Mouse (Mus musculus): Measurements from ENCODE around the gene U2surp. TPM values are rescaled to one million over a fixed set of nuclear protein-coding genes. Genes with fewer than 3 reads are reported as not detected.
A peak's percentile ranks its signal among the peaks of the same experiment; 100 is the strongest.

U2surp gene
- total and polyA plus RNA-seq, 3 experiments = 69.0 to 244 (median 72.1) TPM

- TF ChIP-seq CHD1 (IDR thresholded peaks at IDR 0.05; ENCODE audit: low read depth, low read length) = no peak
- peak; percentile 73 for TF ChIP-seq NELFE (IDR thresholded peaks at IDR 0.05; ENCODE audit: low read depth, low read length)
- TF ChIP-seq ZKSCAN1 (IDR thresholded peaks at IDR 0.05; ENCODE audit: low read depth, low read length) = no peak
- TF ChIP-seq MAX (IDR thresholded peaks at IDR 0.05; ENCODE audit: low read length) = peak; percentile 93; the same call in 1 of the 2 replicates
- peak; percentile 90 for TF ChIP-seq MYC (IDR thresholded peaks at IDR 0.05; ENCODE audit: low read depth, low read length)
Observed at GRCm38 (mm10) chr9:95511472-95512330, at the start of gene U2surp (continued).

- peak overlapping the region; percentile 58 for H3K27ac ChIP-seq (ENCODE audit: control insufficient read depth, low read depth, low read length)
- peak overlapping the region; percentile 54 to 72 for H3K4me3 ChIP-seq (ENCODE audit: control insufficient read depth in 1 of 2, insufficient read depth in 1 of 2, low read depth in 2 of 2, low read length in 2 of 2)
- H3K79me2 ChIP-seq (ENCODE audit: control insufficient read depth, insufficient read depth, low read length, poor library complexity) = peaks cover 58% of the 10 kb centered on the region
- H3K4me1 ChIP-seq (ENCODE audit: control insufficient read depth in 1 of 2, insufficient read depth in 2 of 2, low read length in 2 of 2) = peaks cover 16 to 38% of the 10 kb centered on the region in 2 experiments
- DNase-seq (ENCODE audit: low read depth, low spot score) = peak; percentile 83
- TF ChIP-seq CTCF (IDR thresholded peaks at IDR 0.05 in 2 of 3, conservative IDR thresholded peaks at IDR 0.05 in 1 of 3; ENCODE audit: control insufficient read depth in 1 of 3, insufficient read depth in 1 of 3, low read depth in 2 of 3, low read length in 3 of 3, poor library complexity in 1 of 3, severe bottlenecking in 1 of 3) = 0 out of 6 replicates have a peak, but pooled peaks of 1 of the 3 experiments have one; percentile 2
- no peak for TF ChIP-seq MYB (IDR thresholded peaks at IDR 0.05; ENCODE audit: low read depth, low read length)
- TF ChIP-seq MEF2A (IDR thresholded peaks at IDR 0.05; ENCODE audit: extremely low read depth, insufficient replicate concordance, low read depth, low read length, poor library complexity, severe bottlenecking) = no peak
- no peak for TF ChIP-seq POLR2AphosphoS2 (IDR thresholded peaks at IDR 0.05; ENCODE audit: low read length)
- TF ChIP-seq POLR2AphosphoS5 (IDR thresholded peaks at IDR 0.05; ENCODE audit: borderline replicate concordance, low read depth, low read length) = no peak
- TF ChIP-seq KAT2A (conservative IDR thresholded peaks at IDR 0.05; ENCODE audit: low read depth, low read length) = no peak
- TF ChIP-seq NRF1 (IDR thresholded peaks at IDR 0.05; ENCODE audit: insufficient read depth, low read depth, low read length, poor library complexity, severe bottlenecking) = peak; percentile 83
- TF ChIP-seq GABPA (IDR thresholded peaks at IDR 0.05; ENCODE audit: low read depth, low read length) = no peak
- peak; percentile 93 for TF ChIP-seq MYC (IDR thresholded peaks at IDR 0.05; ENCODE audit: low read depth, low read length)
- TF ChIP-seq ZMIZ1 (IDR thresholded peaks at IDR 0.05; ENCODE audit: low read depth, low read length) = 0 out of 2 replicates have a peak, but pooled peaks have one; percentile 30
- TF ChIP-seq POLR2A (IDR thresholded peaks at IDR 0.05; ENCODE audit: control insufficient read depth in 1 of 2, insufficient read depth in 1 of 2, low read depth in 1 of 2, low read length in 2 of 2, poor library complexity in 1 of 2) = peak; percentile 42 to 54; a peak in 2 of 4 replicates
- 0 out of 2 replicates have a peak, but pooled peaks have one; percentile 24 for TF ChIP-seq SIN3A (IDR thresholded peaks at IDR 0.05; ENCODE audit: low read length)
- peak; percentile 79 for TF ChIP-seq USF1 (IDR thresholded peaks at IDR 0.05; ENCODE audit: low read depth, low read length)
- TF ChIP-seq ZC3H11A (IDR thresholded peaks at IDR 0.05; ENCODE audit: low read depth, low read length) = no peak
- no peak for TF ChIP-seq EP300 (IDR thresholded peaks at IDR 0.05; ENCODE audit: low read depth in 1 of 2, low read length in 2 of 2)
- no peak for TF ChIP-seq TCF12 (IDR thresholded peaks at IDR 0.05; ENCODE audit: low read depth, low read length)
- peak; percentile 98 for TF ChIP-seq MAX (IDR thresholded peaks at IDR 0.05; ENCODE audit: low read length)
- peak; percentile 92 for TF ChIP-seq MXI1 (IDR thresholded peaks at IDR 0.05; ENCODE audit: low read depth, low read length)
- TF ChIP-seq CHD1 (IDR thresholded peaks at IDR 0.05; ENCODE audit: low read depth, low read length) = no peak
- TF ChIP-seq HCFC1 (IDR thresholded peaks at IDR 0.05; ENCODE audit: low read depth, low read length) = peak; percentile 33; the same call in 1 of the 2 replicates
- peak overlapping the region; percentile 88 for H3K9ac ChIP-seq (ENCODE audit: control insufficient read depth, low read depth, low read length, poor library complexity, severe bottlenecking)
- H3K36me3 ChIP-seq (ENCODE audit: control insufficient read depth in 1 of 2, insufficient read depth in 2 of 2, low read length in 2 of 2) = peaks cover 2 to 54% of the 10 kb centered on the region in 2 experiments; a peak in 3 of 4 replicates
- no peaks in the 10 kb centered on the region for H3K27me3 ChIP-seq (ENCODE audit: control insufficient read depth in 1 of 2, insufficient read depth in 2 of 2, low read length in 2 of 2)
- H3K9me3 ChIP-seq (replicated peaks; ENCODE audit: insufficient read depth, low read length) = no peaks in the 10 kb centered on the region
Observed at GRCm38 (mm10) chr9:95559936-95560735, 48.3 kb upstream of the U2surp start.
